Mouse (Mus musculus) liver, adult 2 months (tissue): ENCODE results near the gene Fndc3b. TPM values are rescaled to one million over a fixed set of nuclear protein-coding genes. Genes with fewer than 3 reads are reported as not detected.
"Not testable (repeated sequence)": the region's sequence is repeated elsewhere in the genome, so short reads cannot be mapped to it uniquely, and the experiment has no call there.

Experiments
- DNase-seq: peaks from one replicate; pipeline ENCODE4 v3.0.0-alpha.2; 2011; ENCODE audit warnings: low read depth, low spot score; ENCODE audit errors: extremely low read depth
- H3K27ac ChIP-seq: fragments of 200-500 bp; replicated peaks from 2 replicates; pipeline ENCODE4 v1.5.1; 2012; ENCODE audit warnings: low read depth, mild to moderate bottlenecking, control low read depth, inconsistent platforms, low read length; ENCODE audit not compliant: insufficient read depth
- H3K27me3 ChIP-seq: fragments of 200-500 bp; 2 replicates; pipeline ENCODE4 v1.6.1; 2012; ENCODE audit warnings: mild to moderate bottlenecking, moderate library complexity, low read length, inconsistent platforms; ENCODE audit not compliant: control insufficient read depth, insufficient read depth
- H3K36me3 ChIP-seq: fragments of 200-500 bp; 2 replicates; pipeline ENCODE4 v1.6.1; 2012; ENCODE audit warnings: low read length, inconsistent platforms; ENCODE audit not compliant: control insufficient read depth, insufficient read depth
- H3K4me1 ChIP-seq: fragments of 200-500 bp; 2 replicates; pipeline ENCODE4 v1.6.1; 2011; ENCODE audit warnings: low read length; ENCODE audit not compliant: control insufficient read depth, insufficient read depth
- H3K4me3 ChIP-seq: fragments of 200-500 bp; 2 replicates; pipeline ENCODE4 v1.5.1; 2011; ENCODE audit warnings: low read depth, mild to moderate bottlenecking, control low read depth, low read length, moderate library complexity; ENCODE audit not compliant: insufficient read depth
- H3K79me2 ChIP-seq: fragments of 200-500 bp; 2 replicates; pipeline ENCODE4 v1.6.1; 2012; ENCODE audit warnings: inconsistent platforms, mild to moderate bottlenecking, low read length, moderate library complexity; ENCODE audit not compliant: control insufficient read depth, insufficient read depth
- H3K9ac ChIP-seq: fragments of 200-500 bp; 2 replicates; pipeline ENCODE4 v1.6.1; 2012; ENCODE audit warnings: low read depth, mild to moderate bottlenecking, control low read depth, inconsistent platforms, low read length
- CTCF ChIP-seq: fragments of 200-500 bp; IDR thresholded peaks from 2 replicates; pipeline ENCODE4 v1.5.1; 2011; ENCODE audit warnings: low read depth, low read length, control low read depth
- POLR2A ChIP-seq: fragments of 200-500 bp; IDR thresholded peaks from 2 replicates; pipeline ENCODE4 v1.6.1; 2011; ENCODE audit warnings: low read length, control low read depth; ENCODE audit not compliant: insufficient read depth; ENCODE audit errors: extremely low read depth
- WGBS: fragments of 180-500 bp; shearing (Covaris S2); methylation state at CpG from one replicate; pipeline ENCODE4 v1.1.7; 2018; 5-methylcytosine and 5-hydroxymethylcytosine counted together
- polyA plus RNA-seq: library from polyadenylated mRNA; depleted of rRNA; stranded (reverse); fragments of >200 nt; gene quantifications from 2 replicates; pipeline ENCODE4 v1.2.3, GENCODE M21; 2012
- total RNA-seq: library from RNA; depleted of rRNA; stranded (reverse); fragments of >200 nt; gene quantifications from 2 replicates; pipeline ENCODE4 v1.2.3, GENCODE M21; 2014

Fndc3b gene
- total and polyA plus RNA-seq, 2 experiments, result 3.3 to 9.4 TPM

GRCm38 (mm10) chr3:27416786-27417185 is 294.3 kb downstream of the Fndc3b start:
- no peak for TF ChIP-seq CTCF
- TF ChIP-seq POLR2A, result no peak
- DNase-seq, result no peak
- no peaks in the 10 kb centered on the region for H3K79me2 ChIP-seq
- no peaks in the 10 kb centered on the region for H3K27me3 ChIP-seq
- no peak overlapping the region for H3K4me3 ChIP-seq
- no peak overlapping the region for H3K9ac ChIP-seq
- H3K27ac ChIP-seq, result no peak overlapping the region
- WGBS, result 95% methylated on average over 10 of the region's 10 CpGs
- peaks cover 23% of the 10 kb centered on the region; the same call in 1 of the 2 replicates for H3K36me3 ChIP-seq
- H3K4me1 ChIP-seq, result no peaks in the 10 kb centered on the region

- Histone ChIP-seq H3K9ac (no peak overlapping the region), H3K4me3 (no peak overlapping the region), H3K27me3 (no peaks in the 10 kb centered on the region), H3K36me3 (peaks cover 14% of the 10 kb centered on the region; the same call in 1 of the 2 replicates), H3K27ac (no peak overlapping the region), H3K4me1 (no peaks in the 10 kb centered on the region), H3K79me2 (no peaks in the 10 kb centered on the region)
- no peak for DNase-seq
- 94% methylated on average over 3 of the region's 3 CpGs for WGBS
- TF ChIP-seq POLR2A (no peak), CTCF (no peak)
Measured at GRCm38 (mm10) chr3:27413566-27413965, 297.5 kb downstream of the Fndc3b start.

GRCm38 (mm10) chr3:27411286-27411685 is 299.8 kb downstream of the Fndc3b start:
- 90% methylated on average over 2 of the region's 2 CpGs for whole genome bisulfite sequencing

GRCm38 (mm10) chr3:27408564-27408963 is 302.5 kb downstream of the Fndc3b start:
- Histone ChIP-seq H3K27me3 (no peaks in the 10 kb centered on the region), H3K79me2 (no peaks in the 10 kb centered on the region), H3K36me3 (no peaks in the 10 kb centered on the region), H3K27ac (no peak overlapping the region), H3K9ac (no peak overlapping the region), H3K4me1 (no peaks in the 10 kb centered on the region), H3K4me3 (no peak overlapping the region)
- TF ChIP-seq CTCF (no peak), POLR2A (no peak)
- DNase-seq, result no peak
- WGBS, result 65% methylated on average over 2 of the region's 2 CpGs

More at GRCm38 (mm10) chr3:27411286-27411685, 299.8 kb downstream of the Fndc3b start:
- H3K27ac ChIP-seq, result no peak overlapping the region
- 0 out of 2 replicates have a peak, but pooled peaks cover 3% of the 10 kb centered on the region for H3K36me3 ChIP-seq
- no peak for TF ChIP-seq POLR2A
- TF ChIP-seq CTCF, result no peak
- no peaks in the 10 kb centered on the region for H3K27me3 ChIP-seq
- DNase-seq, result no peak
- no peaks in the 10 kb centered on the region for H3K79me2 ChIP-seq
- no peak overlapping the region for H3K4me3 ChIP-seq
- H3K4me1 ChIP-seq, result no peaks in the 10 kb centered on the region
- H3K9ac ChIP-seq, result no peak overlapping the region

GRCm38 (mm10) chr3:27406440-27406839 is 304.7 kb downstream of the Fndc3b start:
- no peak for DNase-seq
- H3K4me1 ChIP-seq, result no peaks in the 10 kb centered on the region
- H3K9ac ChIP-seq, result no peak overlapping the region
- no peak overlapping the region for H3K27ac ChIP-seq
- TF ChIP-seq POLR2A, result no peak
- TF ChIP-seq CTCF, result no peak
- H3K4me3 ChIP-seq, result no peak overlapping the region
- H3K36me3 ChIP-seq, result no peaks in the 10 kb centered on the region
- no peaks in the 10 kb centered on the region for H3K27me3 ChIP-seq
- H3K79me2 ChIP-seq, result no peaks in the 10 kb centered on the region
- 87% methylated on average over 3 of the region's 3 CpGs for WGBS

GRCm38 (mm10) chr3:27400996-27401395 is 310.1 kb downstream of the Fndc3b start:
- 95% methylated on average over 3 of the region's 3 CpGs for WGBS
- H3K79me2 ChIP-seq, H3K36me3 ChIP-seq, H3K4me1 ChIP-seq, H3K27me3 ChIP-seq, H3K4me3 ChIP-seq, H3K27ac ChIP-seq, H3K9ac ChIP-seq, DNase-seq: not testable (repeated sequence)
